Mouse (Mus musculus) spleen, adult 10 weeks (tissue): Measurements from ENCODE around the gene Usp54. TPM values are rescaled to one million over a fixed set of nuclear protein-coding genes. Genes with fewer than 3 reads are reported as not detected.

Experiments used
- polyA plus RNA-seq: library from polyadenylated mRNA; stranded (reverse); fragments of 350-450 nt; fragmentation: Illumina TruSeq; extraction: RNeasy Lipid Tissue Mini Kit (QIAGEN cat#74804); gene quantifications from one replicate; pipeline ENCODE4 v1.2.3, GENCODE M21; 2015; ENCODE audit warnings: low replicate concordance; ENCODE audit not compliant: insufficient read depth

The Usp54 gene
- polyA plus RNA-seq: 6.8 TPM

GRCm38 (mm10) chr14:20640644-20641437, at the start of gene Usp54:
Gene Usp54 (minus strand): TSS chr14:20641063.

GRCm38 (mm10) chr14:20674064-20674833, 33.4 kb upstream of the Usp54 start, which contains the start of gene Sec24c:
Gene Sec24c (plus strand): TSS chr14:20674308.

GRCm38 (mm10) chr14:20668154-20668810, 27.4 kb upstream of the Usp54 start, which contains the start of gene Synpo2l:
Gene Synpo2l (minus strand): TSS chr14:20668354.

GRCm38 (mm10) chr14:20656361-20656760, 15.5 kb upstream of the Usp54 start, which contains the start of gene Myoz1:
Gene Myoz1 (minus strand): TSS chr14:20656540.

GRCm38 (mm10) chr14:20546415-20546814, 94.4 kb downstream of the Usp54 start, which contains the start of gene Ppp3cb:
Gene Ppp3cb (minus strand): TSS chr14:20546573.

Other genes starting within 250 kb of the Usp54 start
- gene Mrps16, start 247.4 kb downstream of the Usp54 start, polyA plus RNA-seq: 45.3 TPM
- 0.66 TPM for gene Cfap70, start 188.8 kb downstream of the Usp54 start, polyA plus RNA-seq
- 94.1 TPM for gene Anxa7, start 160.9 kb downstream of the Usp54 start, polyA plus RNA-seq
- gene Mss51, start 144.2 kb downstream of the Usp54 start, polyA plus RNA-seq: 4.5 TPM
- gene Ppp3cb, start 94.5 kb downstream of the Usp54 start, polyA plus RNA-seq: 144 TPM
- gene Myoz1, start 15.5 kb upstream of the Usp54 start, polyA plus RNA-seq: not detected
- not detected for gene Synpo2l, start 27.3 kb upstream of the Usp54 start, polyA plus RNA-seq
- 144 TPM for gene Sec24c, start 33.2 kb upstream of the Usp54 start, polyA plus RNA-seq
- gene Fut11, start 53.9 kb upstream of the Usp54 start, polyA plus RNA-seq: 20.2 TPM
- 90.4 TPM for gene Chchd1, start 61.9 kb upstream of the Usp54 start, polyA plus RNA-seq
- gene Zswim8, start 66.5 kb upstream of the Usp54 start, polyA plus RNA-seq: 47.2 TPM
- gene Ndst2, start 93.5 kb upstream of the Usp54 start, polyA plus RNA-seq: 38.0 TPM
- gene Camk2g, start 153.0 kb upstream of the Usp54 start, polyA plus RNA-seq: 24.2 TPM
- gene Plau, start 195.6 kb upstream of the Usp54 start, polyA plus RNA-seq: 7.9 TPM